Mouse (Mus musculus): Measurements from ENCODE around the gene Klk12. TPM values are rescaled to one million over a fixed set of nuclear protein-coding genes. Genes with fewer than 3 reads are reported as not detected.

The Klk12 gene
- total RNA-seq (2021), result not detected

DNA sequence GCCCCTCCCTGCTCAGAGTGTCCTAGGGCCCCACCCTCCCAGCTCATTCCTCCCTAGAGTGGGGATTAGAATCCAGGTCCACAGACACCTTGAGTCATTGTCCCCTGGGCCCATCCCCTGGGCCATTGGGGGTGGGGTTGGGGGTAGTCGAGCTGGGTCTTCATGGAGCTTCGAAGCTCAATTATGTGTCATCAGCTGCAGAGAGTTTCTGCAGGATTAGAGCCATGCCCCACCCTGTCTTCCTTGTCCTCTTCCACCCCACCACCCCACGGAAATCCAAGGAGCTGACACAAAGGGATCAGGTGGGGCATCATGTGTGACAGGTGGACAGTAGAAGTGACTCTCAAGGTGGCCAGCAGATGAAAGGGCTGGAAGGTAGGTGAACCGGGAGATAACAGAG lies at the start of gene Klk12:
Gene Klk12 (plus strand): TSS at position 301 of the 400 bp plus-strand sequence.
- DNase-seq (ENCODE audit: extremely low spot score in 1 of 2, low spot score in 1 of 2), result no peak

DNA sequence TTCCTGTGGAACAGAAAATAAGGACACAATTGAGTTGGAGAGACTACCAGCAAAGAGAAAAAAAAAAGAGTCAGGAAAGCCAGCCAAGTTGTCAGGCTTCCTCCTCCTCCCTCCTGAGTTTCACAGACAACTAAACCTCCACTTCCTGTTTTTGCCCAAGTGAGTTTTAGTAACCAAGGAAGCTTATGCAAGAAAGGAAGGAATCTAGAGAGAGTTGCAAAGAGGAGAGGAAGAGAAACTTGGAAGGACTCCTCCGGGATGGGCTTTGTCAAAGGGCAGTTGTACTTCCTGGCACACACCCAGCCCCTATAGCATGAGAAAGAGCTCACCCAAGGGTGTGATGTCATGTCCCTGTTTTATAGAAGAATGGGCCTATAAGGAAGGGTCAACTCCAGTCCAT lies 20.9 kb upstream of the Klk12 start:
- no peak for DNase-seq (ENCODE audit: extremely low spot score in 1 of 2, low spot score in 1 of 2)

- no peak for DNase-seq (ENCODE audit: extremely low spot score in 1 of 2, low spot score in 1 of 2)
Observed at GRCm38 (mm10) chr7:43752806-43753205, 15.9 kb upstream of the Klk12 start.

DNA sequence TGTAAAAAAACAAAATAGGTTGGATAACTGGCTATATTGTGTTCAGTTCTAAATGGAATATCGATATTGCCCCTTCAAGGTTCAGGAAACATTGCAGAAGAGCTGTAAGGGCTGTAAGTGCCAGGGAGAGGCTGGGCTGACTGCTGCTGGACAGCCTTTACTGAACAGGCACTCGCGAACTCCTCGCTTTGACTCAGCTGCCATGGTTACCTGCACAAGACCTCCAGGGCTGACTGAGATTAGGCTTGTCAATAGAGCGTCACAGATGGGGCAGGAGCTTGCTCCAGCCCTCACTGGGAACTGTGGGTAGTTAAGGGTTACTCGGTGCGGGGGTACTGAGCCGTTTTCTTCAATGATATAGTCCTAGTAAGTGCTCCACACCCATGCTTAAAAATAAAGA lies 2.2 kb upstream of the Klk12 start:
- DNase-seq (ENCODE audit: extremely low spot score in 1 of 2, low spot score in 1 of 2), result no peak

DNA sequence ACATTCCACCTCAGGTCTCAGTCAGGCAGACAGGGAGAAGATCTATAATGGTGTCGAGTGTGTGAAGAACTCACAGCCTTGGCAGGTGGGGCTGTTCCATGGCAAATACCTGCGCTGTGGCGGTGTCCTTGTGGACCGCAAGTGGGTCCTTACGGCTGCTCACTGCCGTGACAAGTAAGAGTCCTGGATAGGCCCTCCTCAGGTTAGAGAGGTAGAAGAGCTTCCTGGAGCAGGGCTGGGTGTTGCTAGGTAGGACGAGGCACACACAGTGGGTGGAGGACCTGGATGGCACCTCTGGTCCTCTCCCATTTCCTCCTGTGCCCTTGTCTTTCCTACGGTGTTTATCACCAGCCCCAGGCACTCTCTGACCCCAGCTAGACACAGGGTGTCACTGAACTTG lies 939 bp downstream of the Klk12 start:
- no peak for DNase-seq (ENCODE audit: extremely low spot score in 1 of 2, low spot score in 1 of 2)

DNA sequence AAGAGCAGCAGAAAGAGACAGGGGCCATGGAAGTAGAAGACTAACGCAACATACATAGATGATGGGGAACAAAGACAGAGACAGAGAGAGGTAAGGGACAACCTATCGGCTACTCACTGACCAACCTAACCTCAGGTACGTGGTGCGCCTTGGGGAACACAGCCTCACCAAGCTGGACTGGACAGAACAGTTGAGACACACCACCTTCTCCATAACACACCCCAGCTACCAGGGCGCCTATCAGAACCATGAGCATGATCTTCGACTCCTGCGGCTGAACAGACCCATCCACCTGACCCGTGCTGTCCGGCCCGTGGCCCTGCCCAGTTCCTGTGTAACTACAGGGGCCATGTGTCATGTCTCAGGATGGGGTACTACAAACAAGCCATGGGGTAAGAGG lies 2.0 kb downstream of the Klk12 start:
- DNase-seq (ENCODE audit: extremely low spot score in 1 of 2, low spot score in 1 of 2), result no peak

DNA sequence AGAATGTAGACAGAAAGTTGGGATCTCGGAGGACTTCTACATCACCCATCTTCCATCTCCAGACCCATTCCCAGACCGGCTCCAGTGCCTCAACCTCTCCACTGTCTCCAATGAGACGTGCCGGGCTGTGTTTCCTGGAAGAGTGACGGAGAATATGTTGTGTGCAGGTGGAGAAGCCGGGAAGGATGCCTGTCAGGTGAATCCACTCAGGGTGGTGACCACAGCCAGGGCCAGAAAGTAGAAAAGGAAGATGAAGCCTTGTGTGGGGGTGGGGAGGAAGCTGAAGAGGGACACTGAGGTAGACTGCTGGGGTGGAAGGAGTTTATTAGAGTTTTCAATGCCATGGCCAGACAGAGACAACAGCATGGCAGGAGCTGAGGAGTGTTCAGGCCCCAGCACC lies 3.2 kb downstream of the Klk12 start:
- DNase-seq (ENCODE audit: extremely low spot score in 1 of 2, low spot score in 1 of 2), result no peak

GRCm38 (mm10) chr7:43772901-43773300 lies 4.2 kb downstream of the Klk12 start:
- no peak for DNase-seq (ENCODE audit: extremely low spot score in 1 of 2, low spot score in 1 of 2)

GRCm38 (mm10) chr7:43774364-43774763 lies 5.7 kb downstream of the Klk12 start, which contains the start of gene Klk11:
Gene Klk11 (plus strand): TSS chr7:43774604.
- no peak for DNase-seq (ENCODE audit: extremely low spot score in 1 of 2, low spot score in 1 of 2)

GRCm38 (mm10) chr7:43774802-43775201 lies 6.1 kb downstream of the Klk12 start:
- DNase-seq (ENCODE audit: extremely low spot score in 1 of 2, low spot score in 1 of 2), result no peak

GRCm38 (mm10) chr7:43775311-43776057 lies 6.8 kb downstream of the Klk12 start:
- DNase-seq (ENCODE audit: extremely low spot score in 1 of 2, low spot score in 1 of 2), result no peak

DNA sequence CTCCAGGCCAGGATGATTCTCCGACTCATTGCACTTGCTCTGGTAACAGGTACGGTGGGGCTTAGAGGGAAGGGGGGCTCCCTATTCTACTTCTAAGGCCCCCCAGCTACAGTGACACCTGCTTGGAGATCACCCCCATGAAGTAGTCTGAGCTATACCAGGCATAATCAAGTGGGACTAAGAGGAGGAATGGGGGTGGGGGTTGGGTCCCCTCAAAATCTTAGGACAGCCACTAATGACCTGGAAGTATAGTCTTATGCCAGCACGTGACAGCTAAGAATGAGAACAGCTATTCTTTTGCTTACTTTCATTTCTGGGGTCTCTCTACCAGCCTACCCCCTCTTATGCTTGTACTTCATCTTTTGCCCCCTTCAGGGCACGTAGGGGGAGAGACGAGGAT lies 7.8 kb downstream of the Klk12 start:
- DNase-seq (ENCODE audit: extremely low spot score in 1 of 2, low spot score in 1 of 2), result no peak

DNA sequence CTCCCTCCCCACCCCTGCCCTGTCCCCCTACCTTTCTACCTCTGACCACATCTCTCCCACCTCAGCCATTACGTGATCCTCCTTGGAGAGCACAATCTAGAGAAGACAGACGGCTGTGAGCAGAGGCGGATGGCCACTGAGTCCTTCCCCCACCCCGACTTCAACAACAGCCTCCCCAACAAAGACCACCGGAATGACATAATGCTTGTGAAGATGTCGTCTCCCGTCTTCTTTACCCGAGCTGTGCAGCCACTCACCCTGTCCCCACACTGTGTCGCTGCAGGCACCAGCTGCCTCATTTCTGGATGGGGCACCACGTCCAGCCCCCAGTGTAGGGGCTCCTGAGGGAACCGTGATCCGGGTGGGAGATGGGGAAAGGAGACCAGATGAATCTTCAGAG lies 8.7 kb downstream of the Klk12 start:
- DNase-seq (ENCODE audit: extremely low spot score in 1 of 2, low spot score in 1 of 2), result no peak

DNA sequence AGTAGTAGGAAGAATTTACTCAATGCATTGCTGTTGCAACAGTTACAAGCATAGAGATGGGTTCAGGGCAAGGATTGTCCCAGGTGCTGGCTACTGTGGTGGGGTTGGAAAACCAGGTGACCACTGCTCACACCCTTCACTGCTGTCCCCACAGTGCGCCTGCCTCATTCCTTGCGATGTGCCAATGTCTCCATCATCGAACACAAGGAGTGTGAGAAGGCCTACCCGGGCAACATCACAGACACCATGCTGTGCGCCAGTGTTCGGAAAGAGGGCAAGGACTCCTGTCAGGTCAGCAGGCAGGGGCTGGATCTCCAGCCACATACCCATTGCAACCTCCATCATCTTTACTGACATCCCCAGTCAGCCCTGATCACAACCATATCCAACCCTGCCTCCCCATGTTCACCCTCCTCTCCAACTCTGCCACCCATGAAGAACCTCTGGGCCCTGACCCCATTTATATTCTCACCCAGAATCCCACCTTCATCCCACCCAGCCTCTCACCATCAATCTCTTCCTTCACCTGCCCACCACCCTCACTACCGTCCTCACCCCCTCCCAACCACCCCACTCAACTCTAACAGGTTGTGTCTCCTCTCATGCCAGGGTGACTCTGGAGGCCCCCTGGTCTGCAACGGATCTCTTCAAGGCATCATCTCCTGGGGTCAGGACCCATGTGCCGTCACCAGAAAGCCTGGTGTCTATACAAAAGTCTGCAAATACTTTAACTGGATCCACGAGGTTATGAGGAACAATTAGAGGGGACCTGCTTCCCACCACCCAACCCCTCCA lies 9.7 kb downstream of the Klk12 start:
- no peak for DNase-seq (ENCODE audit: extremely low spot score in 1 of 2, low spot score in 1 of 2)

- DNase-seq (ENCODE audit: extremely low spot score in 1 of 2, low spot score in 1 of 2), result no peak
Observed at GRCm38 (mm10) chr7:43780241-43780640, 11.5 kb downstream of the Klk12 start.

DNA sequence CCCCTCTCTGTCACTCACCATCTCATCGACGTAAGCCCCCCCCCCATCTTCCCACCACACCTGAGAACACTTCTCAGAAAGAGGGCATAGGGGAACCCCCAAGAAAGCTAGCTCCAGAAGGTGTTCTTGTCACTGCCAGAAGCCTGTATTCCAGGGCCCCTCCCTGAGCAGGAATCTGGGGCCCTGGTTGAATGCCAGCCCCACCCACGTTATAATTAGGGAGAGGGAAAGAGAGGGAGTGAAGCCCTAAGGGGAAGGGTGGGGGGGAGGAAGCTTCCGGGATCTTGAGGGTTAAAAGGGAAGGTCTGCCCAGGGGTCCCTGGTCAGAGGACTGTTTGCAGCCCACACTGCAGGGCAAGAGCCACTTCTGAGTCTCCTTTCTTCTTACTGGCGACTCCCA lies 12.0 kb downstream of the Klk12 start, which contains the start of gene Klk10:
Gene Klk10 (plus strand): TSS at position 290 of the 400 bp plus-strand sequence.
- peak in 1 of 2 experiments; percentile 23 for DNase-seq (ENCODE audit: extremely low spot score in 1 of 2, low spot score in 1 of 2)

DNA sequence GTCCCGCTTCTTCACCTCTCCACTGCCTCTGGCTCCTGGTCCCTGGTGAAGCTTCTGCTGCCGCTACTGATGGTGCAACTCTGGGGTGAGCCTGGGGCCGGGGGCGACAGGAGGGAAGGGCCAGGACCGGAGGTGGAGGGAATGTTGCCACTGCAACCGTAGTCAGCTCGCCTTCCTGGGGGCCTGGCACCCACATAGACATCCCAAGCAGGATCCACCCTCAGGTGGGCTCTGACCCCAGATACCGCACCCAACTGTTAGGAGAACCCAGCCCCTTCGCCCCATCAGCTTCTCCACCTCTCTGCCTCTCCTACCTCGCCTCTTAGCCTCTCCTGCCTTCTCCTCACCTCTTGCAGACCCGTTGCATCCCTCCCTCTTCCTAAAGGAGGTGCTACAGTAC lies 12.8 kb downstream of the Klk12 start:
- DNase-seq (ENCODE audit: extremely low spot score in 1 of 2, low spot score in 1 of 2), result no peak

- DNase-seq (ENCODE audit: extremely low spot score in 1 of 2, low spot score in 1 of 2), result peak; percentile 67 to 88
Observed at GRCm38 (mm10) chr7:43782275-43783265, 13.9 kb downstream of the Klk12 start.

- DNase-seq (ENCODE audit: extremely low spot score in 1 of 2, low spot score in 1 of 2), result no peak
Observed at GRCm38 (mm10) chr7:43785286-43785685, 16.6 kb downstream of the Klk12 start.

- DNase-seq (ENCODE audit: extremely low spot score in 1 of 2, low spot score in 1 of 2), result no peak
Observed at GRCm38 (mm10) chr7:43788096-43788495, 19.4 kb downstream of the Klk12 start.

Data from layer of hippocampus, postnatal 25 days (tissue).